Mouse (Mus musculus) midbrain, embryonic 12.5 days (tissue): Measurements from ENCODE around the gene Nos1ap. TPM values are rescaled to one million over a fixed set of nuclear protein-coding genes. Genes with fewer than 3 reads are reported as not detected.

ENCODE experiments used
- ATAC-seq: fragments of 200-750 bp; cut with Nextera tagmentation; 2 replicates; pipeline ENCODE4 v1.8.0; 2017; ENCODE audit warnings: low read depth, moderate TSS enrichment, moderate library complexity; ENCODE audit not compliant: low FRiP score
- H3K27ac ChIP-seq: fragments of 300-500 bp; sonication (generic); replicated peaks from 2 replicates; pipeline ENCODE4 v1.5.1; 2016; ENCODE audit warnings: mild to moderate bottlenecking
- H3K27me3 ChIP-seq: fragments of 300-500 bp; sonication (generic); 2 replicates; pipeline ENCODE4 v1.6.1; 2016; ENCODE audit warnings: mild to moderate bottlenecking
- H3K36me3 ChIP-seq: fragments of 300-500 bp; sonication (generic); 2 replicates; pipeline ENCODE4 v1.6.1; 2016
- H3K4me1 ChIP-seq: fragments of 300-500 bp; sonication (generic); 2 replicates; pipeline ENCODE4 v1.6.1; 2016
- H3K4me2 ChIP-seq: fragments of 300-500 bp; sonication (generic); replicated peaks from 2 replicates; pipeline ENCODE4 v1.6.1; 2016; ENCODE audit warnings: mild to moderate bottlenecking, moderate library complexity
- H3K4me3 ChIP-seq: fragments of 300-500 bp; sonication (generic); 2 replicates; pipeline ENCODE4 v1.5.1; 2016; ENCODE audit warnings: mild to moderate bottlenecking
- H3K9ac ChIP-seq: fragments of 300-500 bp; sonication (generic); replicated peaks from 2 replicates; pipeline ENCODE4 v1.6.1; 2016; ENCODE audit warnings: mild to moderate bottlenecking, moderate library complexity
- H3K9me3 ChIP-seq: fragments of 300-500 bp; sonication (generic); 2 replicates; pipeline ENCODE4 v1.6.1; 2016; ENCODE audit warnings: mild to moderate bottlenecking
- WGBS: fragments of 180-500 bp; shearing (Covaris S2); methylation state at CpG from one replicate; pipeline ENCODE4 v1.1.7; 2016; 5-methylcytosine and 5-hydroxymethylcytosine counted together
- polyA plus RNA-seq: library from polyadenylated mRNA; unstranded; fragments of >200 nt; fragmentation: Nextera tagmentation; extraction: Ambion mirVana; gene quantifications from 2 replicates; pipeline ENCODE4 v1.2.1, GENCODE M21; 2016

The Nos1ap gene
- polyA plus RNA-seq, 1 experiment from 2014 or later = 11.9 TPM

- H3K27ac ChIP-seq = no peak overlapping the region
- H3K4me3 ChIP-seq = no peak overlapping the region
- no peak overlapping the region for H3K9ac ChIP-seq
- no peak overlapping the region for H3K4me2 ChIP-seq
- H3K9me3 ChIP-seq = no peaks in the 10 kb centered on the region
- H3K27me3 ChIP-seq = peaks cover 6% of the 10 kb centered on the region; the same call in 1 of the 2 replicates
- 77% methylated on average over 6 of the region's 6 CpGs for WGBS
- no peaks in the 10 kb centered on the region for H3K36me3 ChIP-seq
- H3K4me1 ChIP-seq = peaks cover 22% of the 10 kb centered on the region
- ATAC-seq = no peak
These were observed 116.2 kb downstream of the Nos1ap start for GRCm38 (mm10) chr1:170473460-170473859.

GRCm38 (mm10) chr1:170472861-170473260 lies 116.8 kb downstream of the Nos1ap start:
- ATAC-seq = no peak
- H3K9ac ChIP-seq = no peak overlapping the region
- H3K4me1 ChIP-seq = peaks cover 16% of the 10 kb centered on the region
- no peak overlapping the region for H3K4me3 ChIP-seq
- H3K4me2 ChIP-seq = no peak overlapping the region
- no peaks in the 10 kb centered on the region for H3K9me3 ChIP-seq
- no peak overlapping the region for H3K27ac ChIP-seq
- peaks cover 6% of the 10 kb centered on the region; the same call in 1 of the 2 replicates for H3K27me3 ChIP-seq
- H3K36me3 ChIP-seq = no peaks in the 10 kb centered on the region

DNA sequence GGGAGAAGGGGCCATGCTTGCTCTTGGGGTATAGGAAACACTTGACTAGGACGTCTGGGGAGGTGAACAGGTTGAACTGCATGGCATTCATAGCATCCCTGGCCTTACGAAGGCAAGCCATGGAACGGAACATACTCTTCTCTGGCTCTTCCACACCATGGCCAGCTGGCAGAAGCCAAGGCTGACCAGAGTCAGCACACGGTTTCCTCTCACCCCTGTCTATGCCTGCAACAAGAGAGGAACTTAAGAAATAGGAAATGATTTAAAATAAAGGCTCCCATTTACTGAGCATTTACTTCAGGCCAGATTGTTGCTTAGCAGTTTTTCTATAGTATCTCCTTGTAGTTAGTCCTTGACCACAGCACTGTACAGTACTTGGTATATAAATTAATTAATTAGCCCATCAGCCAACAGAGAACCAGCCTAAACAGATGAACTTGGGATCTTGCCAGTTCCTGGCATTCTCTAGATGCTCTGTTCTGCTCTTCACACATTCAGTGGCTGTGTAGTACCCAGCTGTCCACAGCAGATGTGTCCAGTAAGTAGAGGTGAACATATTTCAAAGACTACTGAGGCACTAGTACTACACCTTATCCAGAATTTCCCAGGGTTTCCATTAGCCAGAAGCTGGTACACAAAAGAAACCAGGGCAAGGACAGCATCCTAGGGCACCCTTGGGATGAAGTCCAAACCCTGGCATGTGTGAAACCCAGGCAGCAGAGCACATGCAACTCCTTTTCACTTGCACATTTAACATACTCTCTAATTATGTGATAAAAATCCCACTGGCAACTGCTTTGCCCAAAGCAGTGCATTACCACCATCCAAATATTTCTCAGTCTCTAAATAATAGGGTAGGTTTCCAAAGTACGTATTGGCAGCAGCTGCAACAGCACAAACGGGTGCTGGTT lies 123.3 kb downstream of the Nos1ap start:
- Histone ChIP-seq H3K36me3 (no peaks in the 10 kb centered on the region), H3K4me2 (no peak overlapping the region), H3K27me3 (no peaks in the 10 kb centered on the region), H3K4me1 (no peaks in the 10 kb centered on the region), H3K27ac (no peak overlapping the region), H3K9ac (no peak overlapping the region), H3K4me3 (no peak overlapping the region), H3K9me3 (no peaks in the 10 kb centered on the region)
- no peak for ATAC-seq
- 83% methylated on average over 6 of the region's 6 CpGs for WGBS

- no peak for ATAC-seq
- Histone ChIP-seq H3K36me3 (no peaks in the 10 kb centered on the region), H3K4me3 (no peak overlapping the region), H3K4me1 (peaks cover 7% of the 10 kb centered on the region; the same call in 1 of the 2 replicates), H3K9me3 (no peaks in the 10 kb centered on the region), H3K27me3 (no peaks in the 10 kb centered on the region), H3K27ac (no peak overlapping the region), H3K4me2 (no peak overlapping the region), H3K9ac (no peak overlapping the region)
- WGBS = 36% methylated on average over 1 of the region's 1 CpGs
These were observed 127.5 kb downstream of the Nos1ap start for GRCm38 (mm10) chr1:170462140-170462539.

- no peaks in the 10 kb centered on the region for H3K27me3 ChIP-seq
- H3K4me2 ChIP-seq = no peak overlapping the region
- no peak overlapping the region for H3K4me3 ChIP-seq
- ATAC-seq = no peak
- H3K36me3 ChIP-seq = no peaks in the 10 kb centered on the region
- peaks cover 7% of the 10 kb centered on the region; the same call in 1 of the 2 replicates for H3K4me1 ChIP-seq
- H3K9me3 ChIP-seq = no peaks in the 10 kb centered on the region
- no peak overlapping the region for H3K9ac ChIP-seq
- H3K27ac ChIP-seq = no peak overlapping the region
- 66% methylated on average over 5 of the region's 5 CpGs for WGBS
These were observed 129.6 kb downstream of the Nos1ap start for GRCm38 (mm10) chr1:170459896-170460602.

DNA sequence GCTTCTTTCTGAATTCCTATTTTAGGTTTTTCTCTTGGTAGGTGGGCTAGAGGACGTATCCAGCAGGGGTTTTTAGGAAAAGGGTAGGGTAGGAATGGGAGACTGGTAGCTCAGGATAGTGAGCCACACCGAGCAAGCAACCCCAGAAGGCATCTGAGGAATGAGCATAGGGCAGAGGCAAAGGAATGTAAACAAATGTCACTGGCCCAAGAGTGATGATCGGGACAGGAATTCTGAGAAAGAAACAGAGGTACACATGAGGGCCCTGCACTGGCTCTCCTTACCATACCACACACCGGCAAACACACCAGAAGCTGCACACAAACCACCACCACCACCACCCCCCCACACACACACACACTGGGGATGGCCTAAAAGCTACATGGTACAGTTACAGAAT lies 132.0 kb downstream of the Nos1ap start:
- Histone ChIP-seq H3K4me1 (peaks cover 12% of the 10 kb centered on the region; the same call in 1 of the 2 replicates), H3K9ac (no peak overlapping the region), H3K9me3 (no peaks in the 10 kb centered on the region), H3K36me3 (no peaks in the 10 kb centered on the region), H3K27me3 (no peaks in the 10 kb centered on the region), H3K4me3 (no peak overlapping the region), H3K27ac (no peak overlapping the region), H3K4me2 (no peak overlapping the region)
- 75% methylated on average over 4 of the region's 4 CpGs for WGBS
- ATAC-seq = no peak

GRCm38 (mm10) chr1:170455910-170456700 lies 133.6 kb downstream of the Nos1ap start:
- H3K4me1 ChIP-seq = peaks cover 12% of the 10 kb centered on the region; the same call in 1 of the 2 replicates
- H3K27me3 ChIP-seq = no peaks in the 10 kb centered on the region
- no peak overlapping the region for H3K9ac ChIP-seq
- H3K4me2 ChIP-seq = no peak overlapping the region
- no peak overlapping the region for H3K4me3 ChIP-seq
- H3K36me3 ChIP-seq = no peaks in the 10 kb centered on the region
- WGBS = 90% methylated on average over 14 of the region's 14 CpGs
- no peak for ATAC-seq
- no peak overlapping the region for H3K27ac ChIP-seq
- H3K9me3 ChIP-seq = no peaks in the 10 kb centered on the region

- Histone ChIP-seq H3K9me3 (no peaks in the 10 kb centered on the region), H3K27ac (no peak overlapping the region), H3K4me2 (no peak overlapping the region), H3K4me1 (peaks cover 12% of the 10 kb centered on the region; the same call in 1 of the 2 replicates), H3K4me3 (no peak overlapping the region), H3K27me3 (no peaks in the 10 kb centered on the region), H3K9ac (no peak overlapping the region), H3K36me3 (no peaks in the 10 kb centered on the region)
- whole genome bisulfite sequencing = 95% methylated on average over 3 of the region's 3 CpGs
- ATAC-seq = no peak
These were observed 134.3 kb downstream of the Nos1ap start for GRCm38 (mm10) chr1:170455387-170455786.

DNA sequence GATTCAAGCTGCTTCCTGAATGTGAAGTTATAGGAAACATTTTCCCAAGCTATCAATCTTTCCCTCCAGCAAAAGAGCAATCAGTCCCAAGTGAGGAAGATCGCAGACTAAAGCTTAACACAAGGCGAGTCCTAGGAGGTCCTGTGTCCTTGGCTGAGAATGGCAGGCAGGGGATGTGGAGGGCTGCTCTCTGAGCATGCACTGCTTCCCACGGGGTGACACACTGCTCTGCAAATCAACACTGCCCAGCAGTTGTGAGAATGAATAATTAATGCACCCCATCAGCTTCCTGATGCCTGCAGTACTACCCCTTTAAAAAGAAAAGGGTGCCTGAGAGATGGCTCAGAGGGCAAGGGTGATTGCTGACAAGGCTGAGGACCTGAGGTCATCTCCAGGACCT lies 136.2 kb downstream of the Nos1ap start:
- Histone ChIP-seq H3K4me1 (peaks cover 6% of the 10 kb centered on the region; the same call in 1 of the 2 replicates), H3K4me3 (no peak overlapping the region), H3K9me3 (no peaks in the 10 kb centered on the region), H3K27me3 (no peaks in the 10 kb centered on the region), H3K36me3 (no peaks in the 10 kb centered on the region), H3K9ac (no peak overlapping the region), H3K27ac (no peak overlapping the region), H3K4me2 (no peak overlapping the region)
- ATAC-seq = no peak
- 64% methylated on average over 3 of the region's 3 CpGs for WGBS

DNA sequence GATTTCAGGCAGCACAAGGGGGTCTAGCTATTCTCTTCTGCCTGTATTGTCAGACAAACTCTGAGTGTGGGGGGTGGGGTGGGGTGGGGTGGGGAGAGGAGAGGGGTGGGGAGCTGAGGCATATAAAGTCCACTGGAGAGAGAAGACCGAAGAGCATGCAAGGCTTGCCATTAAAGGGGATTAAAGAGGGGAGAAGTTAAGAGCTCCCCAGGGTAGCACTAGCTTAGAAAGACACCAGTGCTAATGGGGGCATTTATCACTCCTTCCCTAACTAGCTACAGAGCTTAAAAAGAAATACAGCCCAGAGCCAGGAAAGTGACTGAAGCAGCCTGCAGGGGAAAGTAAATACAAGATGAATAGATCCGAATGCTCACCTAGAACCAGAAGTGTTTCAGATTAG lies 141.4 kb downstream of the Nos1ap start:
- H3K27ac ChIP-seq = no peak overlapping the region
- no peak for ATAC-seq
- H3K4me1 ChIP-seq = peaks cover 19% of the 10 kb centered on the region; the same call in 1 of the 2 replicates
- no peak overlapping the region for H3K4me3 ChIP-seq
- H3K9me3 ChIP-seq = no peaks in the 10 kb centered on the region
- H3K27me3 ChIP-seq = no peaks in the 10 kb centered on the region
- no peak overlapping the region for H3K4me2 ChIP-seq
- H3K36me3 ChIP-seq = no peaks in the 10 kb centered on the region
- 14% methylated on average over 2 of the region's 2 CpGs for WGBS
- H3K9ac ChIP-seq = no peak overlapping the region

DNA sequence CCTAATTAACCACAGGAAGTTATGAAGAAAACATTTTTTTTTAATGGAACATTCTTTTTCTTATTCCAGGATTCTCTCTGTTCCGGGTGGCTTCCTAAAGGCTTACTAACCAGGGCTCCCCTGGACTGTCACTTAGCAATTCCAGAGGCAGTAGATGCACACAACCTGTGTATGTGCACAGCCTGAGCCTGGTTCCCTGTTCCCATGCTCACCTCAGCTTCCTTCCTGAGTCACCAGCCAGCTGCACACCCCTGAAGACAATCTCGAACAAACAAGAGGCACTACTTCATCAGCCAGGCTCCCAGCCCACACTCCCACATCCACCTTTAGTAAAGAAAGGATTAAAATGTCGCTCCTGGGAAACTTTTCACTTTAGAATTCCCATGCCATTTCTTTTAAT lies 144.2 kb downstream of the Nos1ap start:
- Histone ChIP-seq H3K4me3 (no peak overlapping the region), H3K27ac (no peak overlapping the region), H3K27me3 (no peaks in the 10 kb centered on the region), H3K4me1 (peaks cover 17% of the 10 kb centered on the region; the same call in 1 of the 2 replicates), H3K4me2 (no peak overlapping the region), H3K9me3 (no peaks in the 10 kb centered on the region), H3K9ac (no peak overlapping the region), H3K36me3 (no peaks in the 10 kb centered on the region)
- WGBS = 50% methylated on average over 3 of the region's 3 CpGs
- ATAC-seq = no peak
